Mouse (Mus musculus) left cerebral cortex, adult 9 months (tissue): ENCODE data around the gene Rpl31.

Experiments
- DNase-seq, 2 experiments: peaks; one replicate each; pipeline ENCODE4 v3.0.0; 2022; ENCODE audit warnings: low spot score in 2 of 2

The Rpl31 gene

DNA sequence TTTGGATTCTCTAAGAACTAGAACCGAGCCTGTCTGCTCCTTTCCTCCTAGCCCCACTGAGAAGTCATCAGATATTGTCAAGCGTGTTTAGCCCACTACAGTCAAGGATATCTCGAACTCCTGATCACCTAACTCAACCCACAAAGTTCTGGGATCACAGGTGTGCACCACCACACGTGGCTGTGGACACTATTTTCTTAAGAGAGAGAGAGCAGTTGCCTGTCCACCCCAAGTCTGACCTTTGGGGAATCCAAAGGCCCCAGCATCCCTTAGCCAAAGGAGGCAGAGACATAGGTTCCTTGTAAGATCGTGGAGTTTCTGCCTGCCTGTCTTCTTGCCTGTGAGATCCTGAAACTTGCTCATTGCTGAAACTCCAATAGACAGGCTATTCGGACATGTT, 597 bp upstream of the Rpl31 start:
- DNase-seq = no peak

DNA sequence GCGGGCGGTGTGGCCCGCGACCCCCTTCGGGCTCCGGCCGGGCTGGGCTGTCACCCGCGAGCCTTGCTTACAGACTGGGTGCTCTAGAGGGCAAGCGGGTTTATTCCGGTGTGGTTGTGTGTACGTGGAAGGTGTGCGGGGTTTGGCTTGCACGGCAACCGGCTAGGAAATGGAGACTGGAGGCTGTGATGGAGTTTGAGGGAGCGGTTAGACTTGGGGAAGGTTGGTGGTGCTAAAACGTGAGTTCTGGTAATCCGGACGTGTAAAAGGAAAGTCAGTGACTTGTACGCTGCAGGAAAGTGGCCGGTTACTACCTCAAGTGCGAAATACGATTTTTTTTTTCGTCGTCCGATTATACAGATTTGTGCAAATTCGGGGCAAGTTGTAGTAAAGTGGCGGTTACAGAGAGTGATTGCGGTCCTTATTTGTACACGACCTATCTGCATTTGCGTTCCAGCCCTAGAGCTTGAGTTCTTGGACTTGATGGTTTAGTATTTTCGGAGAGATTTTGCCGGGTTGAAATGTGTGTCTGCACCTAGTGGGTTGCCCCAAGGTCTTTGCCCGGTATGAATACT, 712 bp downstream of the Rpl31 start:
- DNase-seq = no peak

DNA sequence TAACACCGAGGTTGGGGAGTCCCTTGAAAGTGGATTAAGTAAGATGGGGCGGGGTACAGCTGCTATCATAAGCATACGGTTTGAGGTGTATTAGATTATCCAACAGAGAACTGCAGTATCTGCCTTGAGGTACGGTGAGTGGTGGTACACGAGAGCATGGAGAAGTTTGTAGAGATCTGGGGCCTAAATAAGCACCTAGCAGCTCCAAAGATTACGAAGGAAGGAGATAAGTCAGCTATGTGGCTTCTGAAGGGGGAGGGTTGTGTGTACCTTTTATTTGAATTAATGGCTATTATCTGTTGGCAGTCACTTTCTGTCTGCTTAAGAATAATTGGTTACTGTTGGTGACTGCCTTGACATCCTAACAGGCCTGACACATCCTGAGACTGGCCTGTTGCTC, 2.8 kb downstream of the Rpl31 start:
- DNase-seq = no peak

DNA sequence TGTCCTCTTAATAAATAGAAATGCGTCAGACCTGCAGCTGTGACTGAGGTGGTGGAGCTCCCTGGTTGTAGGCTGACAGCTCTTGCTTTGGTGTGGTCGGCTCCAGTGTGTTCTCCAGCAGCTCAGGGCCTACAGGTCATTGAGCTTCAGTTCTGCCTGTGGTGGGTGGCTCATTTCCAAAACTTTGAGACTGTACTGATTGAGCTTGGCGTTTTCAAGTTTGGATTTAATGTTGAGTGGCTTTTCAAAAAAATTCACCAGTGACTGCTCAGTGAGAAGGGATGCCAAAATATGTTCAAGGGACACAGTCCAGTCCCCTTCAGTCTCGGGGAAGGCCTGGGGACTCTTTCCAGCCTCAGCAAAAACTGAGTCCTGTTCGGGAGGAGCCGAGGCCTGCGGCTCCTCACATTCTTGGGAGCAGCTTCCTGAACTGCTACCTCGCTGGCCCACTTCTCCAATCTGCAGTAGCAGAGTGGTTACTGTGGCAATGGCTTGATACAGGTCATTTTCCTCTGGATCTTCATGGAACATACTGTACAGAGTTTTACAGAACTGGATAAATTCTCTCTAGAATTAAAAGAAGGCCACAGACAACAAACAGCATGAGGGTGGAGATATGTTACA, 4.7 kb downstream of the Rpl31 start:
- DNase-seq = no peak

DNA sequence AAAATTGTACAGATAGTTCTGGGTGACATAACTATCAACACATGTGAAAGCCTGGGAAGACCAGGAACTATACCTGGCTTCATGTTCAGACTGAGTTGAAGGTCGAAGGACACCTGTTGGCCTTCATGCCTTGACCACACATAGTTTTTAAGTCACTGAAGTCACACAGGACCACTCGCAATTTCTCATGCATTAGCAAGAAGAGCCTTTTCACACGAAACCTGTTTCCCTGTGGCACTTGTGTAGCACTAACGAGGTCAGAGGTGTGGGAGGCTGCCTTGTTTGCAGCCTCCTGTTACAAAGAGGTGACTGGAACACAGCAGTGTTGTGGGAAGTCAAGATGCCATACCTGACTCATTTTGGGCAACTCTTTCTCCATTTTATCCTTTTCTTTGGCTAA, 5.7 kb downstream of the Rpl31 start:
- no peak for DNase-seq

DNA sequence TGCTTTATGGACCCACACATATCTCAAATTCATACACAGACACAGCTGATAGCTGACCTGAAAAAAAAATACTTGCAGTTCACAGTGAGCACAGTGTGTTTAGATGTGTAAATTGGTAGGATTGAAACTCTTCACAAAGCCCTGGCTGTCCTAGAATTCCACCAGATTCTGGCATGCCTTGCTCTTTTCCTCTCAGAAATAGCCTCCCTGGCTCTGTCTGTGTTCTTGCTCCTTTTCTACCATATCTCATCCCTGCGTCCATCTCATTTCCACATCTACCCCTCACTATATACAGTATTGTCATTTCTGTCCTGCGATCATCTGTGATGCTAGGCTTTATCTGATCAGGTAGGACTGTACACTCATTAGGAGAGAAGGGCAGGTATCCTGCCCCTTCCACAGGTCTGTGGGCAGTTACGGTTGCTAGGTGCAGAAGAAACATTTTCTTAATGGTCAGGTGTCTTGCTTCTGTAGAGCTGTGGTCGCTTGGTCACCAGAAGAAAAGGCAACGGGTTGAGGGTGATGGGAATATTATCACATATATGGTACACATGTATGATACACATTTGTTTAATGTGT, 6.7 kb downstream of the Rpl31 start:
- no peak for DNase-seq

DNA sequence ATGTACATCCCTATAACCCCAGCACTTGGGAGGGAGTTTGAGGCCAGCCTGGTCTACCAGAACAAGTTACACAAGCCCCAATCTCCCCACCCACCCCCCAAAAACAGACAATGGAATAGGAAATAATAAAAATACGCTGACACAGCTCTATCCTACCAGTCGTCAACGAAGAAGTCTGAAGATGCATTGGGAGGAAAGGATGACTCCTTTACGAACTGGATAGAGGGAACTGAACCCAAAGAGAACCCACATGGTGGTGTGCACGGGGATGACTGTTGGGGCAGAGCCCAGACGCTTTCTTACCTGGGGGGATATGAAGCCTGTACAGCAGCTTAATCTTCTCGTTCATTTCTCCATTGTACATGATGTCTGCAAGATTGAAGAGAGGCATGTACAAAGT, 8.5 kb downstream of the Rpl31 start:
- no peak for DNase-seq

DNA sequence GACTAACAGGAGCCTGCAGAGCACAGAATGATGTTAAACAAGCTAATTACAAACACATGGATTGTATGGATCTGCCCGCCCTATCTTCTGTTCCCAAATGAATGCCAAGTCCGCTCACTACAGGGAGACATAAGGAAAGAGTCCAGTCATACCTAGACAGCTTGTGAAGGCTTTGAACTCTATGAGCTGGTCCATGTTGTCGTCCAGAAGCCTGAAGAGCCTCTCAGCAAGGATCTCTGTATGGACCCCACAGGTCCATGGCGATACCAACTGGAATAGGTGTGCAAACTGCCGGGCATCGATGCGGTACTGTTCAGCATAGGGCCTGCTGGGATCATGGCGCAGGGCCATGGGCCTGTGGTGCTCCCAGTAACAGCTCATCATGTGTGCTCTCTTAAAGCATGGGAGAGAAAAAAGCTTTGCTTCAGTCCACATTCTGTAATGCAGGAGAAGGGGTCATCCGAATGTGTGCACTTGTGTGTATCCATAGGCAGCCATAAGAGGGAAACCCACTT, 9.1 kb downstream of the Rpl31 start:
- no peak for DNase-seq

DNA sequence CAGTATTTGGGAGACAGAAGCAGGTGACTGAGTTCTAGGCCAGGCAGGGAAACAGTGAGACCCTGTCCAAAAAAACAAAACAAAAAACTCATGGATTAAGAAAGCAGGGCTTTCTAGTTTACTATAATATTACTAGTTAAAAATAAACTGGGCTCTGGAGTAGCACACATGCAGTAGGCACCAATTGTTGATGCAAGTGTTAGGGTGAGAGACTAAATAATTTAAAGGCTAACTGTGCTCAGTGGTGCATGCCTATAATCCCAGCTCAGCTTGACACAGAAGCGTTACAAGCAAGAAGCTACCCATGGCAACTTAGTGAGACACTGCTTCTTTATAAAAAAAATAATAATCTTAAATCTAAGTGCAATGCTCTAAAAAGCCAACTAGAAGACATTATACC, 10.9 kb downstream of the Rpl31 start:
- no peak for DNase-seq

DNA sequence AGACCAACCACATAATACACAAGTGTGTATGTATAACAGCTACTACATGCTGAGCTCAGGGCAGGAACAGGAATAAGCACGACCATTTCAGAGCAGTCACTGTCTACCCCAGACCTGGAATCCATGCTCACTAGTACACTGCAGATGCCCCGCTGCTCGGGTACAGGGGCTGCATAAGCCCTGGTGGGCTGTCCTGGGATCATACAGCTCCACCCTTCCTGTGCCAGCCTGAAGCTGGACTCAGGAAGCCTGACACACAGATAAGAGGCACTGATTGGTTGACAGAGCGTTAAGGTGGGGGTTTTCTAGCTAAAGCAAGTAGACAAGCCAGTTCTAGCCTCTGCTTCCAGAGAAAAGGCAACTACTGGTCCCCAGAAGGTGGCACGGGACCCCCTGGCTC, 11.4 kb downstream of the Rpl31 start:
- no peak for DNase-seq

DNA sequence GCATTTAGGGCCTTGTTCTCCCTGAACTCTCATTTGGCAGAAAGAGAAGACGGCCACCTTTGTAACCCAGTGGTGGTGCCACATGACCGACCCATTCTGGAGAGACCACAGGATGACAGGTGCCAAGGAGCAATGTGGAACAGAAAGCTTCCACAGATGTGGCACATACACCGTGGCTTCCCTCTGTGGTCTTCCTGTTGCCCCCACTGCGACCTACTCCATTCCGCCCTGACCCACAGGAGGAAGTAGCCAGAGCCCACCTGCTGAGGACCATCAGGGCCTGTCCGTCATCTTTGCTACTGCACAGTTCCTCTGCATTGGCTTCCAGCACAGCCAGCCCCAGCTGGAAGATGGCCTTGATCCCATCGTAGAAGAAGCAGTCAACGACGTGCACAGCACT, 13.4 kb downstream of the Rpl31 start:
- DNase-seq = no peak

DNA sequence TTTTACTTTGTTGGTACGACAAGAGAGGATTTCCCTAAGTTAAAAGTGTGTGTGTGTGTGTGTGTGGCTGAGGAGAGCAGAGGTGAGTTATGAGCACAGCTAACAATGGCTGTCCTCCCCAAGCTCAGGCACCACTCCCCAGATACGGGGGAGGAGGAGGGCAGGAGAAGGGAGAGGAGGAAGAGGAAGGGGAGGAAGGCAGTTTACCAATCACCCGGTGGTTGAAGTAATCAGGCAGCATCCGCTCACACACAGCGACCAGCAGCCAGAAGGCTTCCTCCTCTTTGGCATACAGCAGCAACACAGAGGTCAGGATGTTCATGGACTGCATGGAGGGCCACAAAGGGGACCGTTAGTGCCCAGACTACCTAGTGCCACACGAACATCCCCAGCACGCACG, 17.3 kb downstream of the Rpl31 start:
- no peak for DNase-seq

DNA sequence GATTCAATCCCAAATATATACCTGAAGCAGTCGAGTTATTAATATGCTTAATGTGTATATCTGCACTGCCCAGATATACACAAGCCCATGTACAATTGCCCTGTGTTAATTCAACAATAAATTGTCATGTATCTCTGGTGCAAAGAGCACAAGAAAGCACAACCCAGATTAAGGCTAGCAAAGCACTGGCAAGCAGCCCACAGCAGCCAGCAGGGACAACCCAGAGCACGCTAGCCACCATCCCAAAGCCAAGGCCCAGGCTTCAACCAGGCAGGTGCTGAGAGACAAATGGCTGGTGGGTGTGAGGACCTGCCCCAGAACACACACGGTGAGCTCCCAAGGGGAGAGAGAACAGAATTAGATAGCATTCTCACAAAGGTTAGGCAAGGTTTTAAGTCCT, 18.8 kb downstream of the Rpl31 start:
- no peak for DNase-seq

DNA sequence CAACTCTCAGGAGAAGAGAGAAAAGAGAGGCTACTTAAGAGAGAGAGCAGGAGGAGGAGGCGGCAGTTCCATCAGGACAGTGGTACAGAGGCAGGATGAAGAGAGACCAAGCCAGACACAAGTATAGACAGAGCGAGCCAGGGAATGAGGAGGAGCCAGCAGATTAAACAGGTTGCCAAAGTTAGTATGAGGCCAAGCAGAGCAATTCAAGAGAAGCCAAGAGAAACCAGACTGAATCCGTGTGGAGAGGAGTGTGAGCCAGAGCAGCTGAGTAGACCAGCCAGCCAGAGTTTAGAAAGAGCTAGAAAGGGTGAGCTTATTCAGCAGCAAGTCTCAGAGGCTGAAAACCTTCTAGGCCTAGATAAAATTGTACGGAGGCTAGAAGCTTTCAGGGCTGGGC, 19.9 kb downstream of the Rpl31 start:
- DNase-seq = no peak

DNA sequence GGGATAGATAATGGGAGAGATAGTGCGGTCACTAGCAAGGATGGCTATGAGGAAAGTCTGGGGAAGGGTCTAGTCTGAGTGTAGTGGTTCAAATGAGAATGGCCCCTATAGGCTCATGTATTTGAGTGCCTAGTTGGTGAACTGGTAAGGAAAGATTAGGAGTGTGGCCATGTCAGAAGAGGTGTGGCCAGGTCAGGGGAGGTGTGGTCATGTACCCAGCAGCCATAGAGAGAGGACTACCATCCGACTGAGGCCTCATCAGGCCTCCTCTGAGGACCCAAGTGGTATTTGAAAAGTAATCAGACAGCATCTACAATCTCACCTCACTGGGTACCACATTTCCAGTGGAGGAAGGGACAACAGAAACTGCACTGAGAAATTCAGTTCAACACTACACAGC, 20.5 kb downstream of the Rpl31 start:
- no peak for DNase-seq

DNA sequence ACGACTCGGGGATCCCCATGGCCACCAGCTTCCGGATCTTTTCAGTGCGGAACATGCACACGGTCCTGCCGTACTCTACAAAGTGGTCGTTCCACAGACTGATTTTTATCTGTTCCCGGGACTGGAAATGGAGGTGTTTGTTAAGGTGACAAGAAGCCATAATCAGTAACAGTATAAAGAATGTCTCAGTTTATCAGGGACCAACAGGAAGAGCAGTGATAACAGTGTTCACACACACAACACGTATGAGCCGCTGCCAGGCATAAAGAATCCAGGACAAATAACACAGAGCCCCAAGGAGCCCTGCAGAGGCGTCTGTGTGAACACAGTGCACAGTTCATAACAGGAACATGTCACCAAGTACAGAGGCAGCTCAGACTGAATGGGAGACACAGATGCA, 21.7 kb downstream of the Rpl31 start:
- no peak for DNase-seq

DNA sequence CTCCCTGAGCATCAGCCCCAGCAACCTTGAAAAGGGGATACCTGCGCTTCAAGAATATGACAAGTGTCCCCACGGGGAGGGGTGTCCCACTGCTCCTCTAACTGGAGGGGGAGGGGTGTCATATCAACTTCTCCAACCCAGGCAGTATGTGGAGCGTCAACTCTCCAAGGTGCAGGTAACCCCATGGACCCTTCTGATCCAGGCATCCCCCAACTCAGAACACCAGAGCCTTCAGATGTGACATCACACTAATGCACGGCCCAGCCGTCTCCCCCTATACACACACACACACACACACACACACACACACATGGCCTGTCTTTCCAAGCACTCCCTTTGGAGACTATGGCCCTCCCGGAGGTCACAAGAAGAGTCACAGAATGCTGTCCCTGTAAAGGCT, 24.0 kb downstream of the Rpl31 start:
- no peak for DNase-seq

DNA sequence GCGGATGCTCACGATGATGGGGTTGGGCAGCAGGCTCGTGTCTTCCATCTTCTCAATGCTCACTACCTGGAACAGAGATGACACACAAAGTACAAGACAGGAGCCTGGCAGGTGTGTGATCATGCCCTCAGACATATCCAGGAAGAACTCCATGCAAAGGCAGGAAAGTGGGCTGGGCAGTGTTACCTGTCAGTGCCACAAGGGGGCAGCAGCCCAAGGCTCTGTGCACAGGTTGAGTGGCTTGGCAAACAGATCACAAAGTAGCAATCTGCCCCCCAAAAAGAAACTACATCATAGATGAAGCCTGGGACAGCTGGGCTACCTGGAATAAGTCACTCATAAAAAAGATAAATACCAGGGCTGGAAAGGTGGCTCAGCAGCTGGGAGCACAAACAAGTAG, 24.5 kb downstream of the Rpl31 start:
- peak in 1 of 2 experiments; percentile 85 for DNase-seq

DNA sequence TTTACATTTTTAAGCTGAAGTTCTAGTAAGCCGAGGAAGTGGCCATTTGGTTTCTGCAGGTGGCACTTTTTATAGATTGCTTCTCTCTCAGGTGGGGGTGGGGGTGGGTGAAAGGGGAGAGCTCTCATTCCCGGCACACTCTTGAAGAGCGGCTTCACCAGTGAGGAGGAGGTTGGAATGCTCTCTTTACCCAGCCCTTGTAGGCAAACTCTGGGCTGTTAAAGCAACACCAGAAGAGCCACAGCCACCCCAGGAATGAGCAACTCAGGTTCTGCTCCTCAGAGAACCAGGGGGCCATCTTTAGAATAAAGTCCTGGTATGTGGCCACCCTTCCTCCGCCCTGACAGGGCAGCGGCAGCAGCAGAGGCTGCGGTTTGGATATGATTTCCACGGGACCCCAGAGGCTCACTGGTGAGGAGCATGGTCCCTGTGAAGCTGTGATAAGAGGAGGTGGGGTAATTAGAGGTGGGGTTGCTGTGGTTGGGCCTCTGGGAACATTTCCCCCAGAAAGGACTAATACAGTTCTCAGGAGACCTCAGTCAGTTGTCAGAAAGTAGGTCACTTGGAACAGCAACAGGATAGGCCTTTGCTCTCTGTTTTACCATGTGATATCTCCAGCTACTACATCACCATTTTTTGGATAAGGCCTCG, 25.7 kb downstream of the Rpl31 start:
- no peak for DNase-seq

DNA sequence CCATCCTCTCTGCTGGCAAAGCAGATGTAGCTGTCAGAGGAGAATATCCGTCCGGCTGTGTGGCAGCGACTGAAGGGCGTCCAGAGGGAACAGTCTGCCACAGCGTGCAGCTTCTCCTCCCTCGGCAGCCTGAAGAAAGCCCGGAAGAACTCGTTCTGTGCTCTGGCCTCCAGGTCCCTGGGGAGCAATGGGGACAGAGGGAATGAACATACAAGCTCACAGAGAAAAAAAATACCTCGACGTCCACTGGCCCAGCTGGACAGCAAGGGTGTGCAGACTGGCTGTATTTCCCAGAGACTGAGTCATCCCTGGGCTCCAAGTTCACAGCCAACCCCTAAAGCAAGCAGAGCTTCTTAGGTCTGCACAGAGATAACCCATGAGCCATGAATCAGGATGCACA, 26.5 kb downstream of the Rpl31 start:
- DNase-seq = no peak

DNA sequence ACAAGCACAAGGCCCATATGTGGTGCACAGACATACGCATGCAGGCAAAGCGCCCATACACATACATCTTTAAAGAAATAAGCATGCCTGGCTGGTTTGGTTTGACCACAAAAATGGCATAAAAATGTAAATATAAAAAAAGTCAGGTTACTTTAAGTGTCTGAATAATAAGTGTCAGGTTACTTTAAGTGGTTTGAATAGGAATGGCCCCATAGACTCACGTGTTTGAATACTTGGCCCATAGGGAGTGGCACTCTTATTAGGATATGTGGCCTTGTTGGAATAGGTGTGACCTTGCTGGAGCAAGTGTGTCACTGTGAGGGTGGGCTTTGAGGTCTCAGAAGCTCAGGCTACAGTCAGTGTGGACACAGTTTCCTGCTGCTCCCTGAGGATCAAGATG, 27.0 kb downstream of the Rpl31 start:
- DNase-seq = no peak

DNA sequence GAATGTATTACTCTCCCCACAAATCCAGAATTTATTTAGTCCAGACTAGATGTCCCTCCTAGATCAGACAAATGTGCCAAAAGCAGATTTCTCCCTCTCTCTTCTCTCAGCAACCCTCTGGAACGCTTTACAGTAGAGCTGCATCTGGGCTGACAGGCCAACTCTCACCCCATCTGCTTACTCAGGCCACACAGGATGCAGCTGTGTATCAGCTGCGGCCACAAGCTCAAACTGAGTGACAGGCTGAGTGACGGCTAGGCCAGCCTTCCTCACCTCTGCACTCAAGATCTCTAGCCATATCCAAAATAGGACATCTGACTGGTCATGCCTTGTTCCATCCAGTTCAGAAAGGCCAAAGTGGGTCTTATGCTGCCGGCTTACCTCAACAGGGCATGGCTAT, 28.7 kb downstream of the Rpl31 start:
- DNase-seq = no peak

DNA sequence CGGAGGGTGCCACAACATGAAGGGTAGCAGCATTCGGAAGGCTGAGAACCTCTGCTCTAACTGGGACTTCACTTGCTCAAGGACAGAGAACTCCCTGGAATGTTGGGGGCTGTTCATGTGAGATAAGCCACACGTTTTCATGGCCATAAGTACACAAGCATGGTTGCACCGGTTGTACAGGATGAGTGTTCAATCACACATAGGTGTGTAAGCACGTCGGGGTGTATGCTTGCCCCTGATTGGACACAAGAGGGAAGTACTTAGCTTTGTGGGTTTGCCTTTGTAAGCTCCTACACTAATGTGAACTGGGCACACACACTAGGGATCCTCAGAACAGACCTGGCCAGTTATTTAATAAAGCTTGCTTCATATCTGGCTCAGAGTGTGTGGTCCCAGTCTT, 30.6 kb downstream of the Rpl31 start:
- no peak for DNase-seq
